Mouse (Mus musculus) lung, adult 2 months (tissue): ENCODE data around the gene Mocs1. TPM values are rescaled to one million over a fixed set of nuclear protein-coding genes. Genes with fewer than 3 reads are reported as not detected.

Experiments used
- DNase-seq: peaks from one replicate; pipeline ENCODE4 v3.0.0; 2022
- H3K4me1 ChIP-seq: fragments of 200-500 bp; 2 replicates; pipeline ENCODE4 v1.6.1; 2011; ENCODE audit warnings: low read length; ENCODE audit not compliant: control insufficient read depth, insufficient read depth
- H3K4me3 ChIP-seq: fragments of 200-500 bp; replicated peaks from 2 replicates; pipeline ENCODE3; 2011; ENCODE audit warnings: low read depth, mild to moderate bottlenecking, control low read depth, low read length; ENCODE audit errors: extremely low read depth
- CTCF ChIP-seq: fragments of 200-500 bp; IDR thresholded peaks from 2 replicates; pipeline ENCODE4 v1.5.1; 2011; ENCODE audit warnings: mild to moderate bottlenecking, low read length, control low read depth; ENCODE audit not compliant: insufficient read depth
- POLR2A ChIP-seq: fragments of 200-500 bp; IDR thresholded peaks from 2 replicates; pipeline ENCODE4 v1.6.1; 2011; ENCODE audit warnings: low read depth, mild to moderate bottlenecking, control low read depth, low read length, borderline replicate concordance; ENCODE audit errors: extremely low read depth
- WGBS: fragments of 180-500 bp; shearing (Covaris S2); methylation state at CpG from one replicate; pipeline ENCODE4 v1.1.7; 2018; 5-methylcytosine and 5-hydroxymethylcytosine counted together
- polyA plus RNA-seq: library from polyadenylated mRNA; depleted of rRNA; stranded (reverse); fragments of >200 nt; gene quantifications from 2 replicates; pipeline ENCODE4 v1.2.3, GENCODE M21; 2012; rRNA removed

Gene Mocs1
- polyA plus RNA-seq, result 36.2 and 39.7 TPM in 2 replicates

DNA sequence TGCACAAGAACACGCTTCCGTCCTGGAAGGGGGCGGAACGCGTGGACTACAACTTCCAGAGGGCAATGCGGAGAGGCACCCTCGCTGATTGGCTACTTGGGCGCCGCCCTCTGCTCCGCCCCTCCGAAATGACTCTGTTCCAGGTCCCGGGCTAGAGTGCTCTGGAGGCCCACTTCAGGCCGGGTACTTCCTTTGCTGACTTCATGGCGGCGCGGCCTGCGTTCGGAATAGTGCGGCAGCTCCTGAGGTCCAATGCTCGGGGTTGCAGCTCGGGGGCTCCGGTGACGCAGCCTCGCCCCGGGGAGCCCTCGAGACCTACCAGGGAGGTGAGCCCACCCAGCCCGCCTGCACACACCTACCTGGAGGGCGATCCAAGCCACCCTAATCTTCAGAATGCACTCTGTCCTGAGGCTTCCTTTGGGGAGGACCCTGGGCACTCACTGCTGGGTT is at the start of gene Mocs1:
Gene Mocs1 (plus strand): TSS at position 124 of the 450 bp plus-strand sequence.
- peak; percentile 97 for DNase-seq
- TF ChIP-seq POLR2A, result peak; percentile 92; the same call in 1 of the 2 replicates
- no peak for TF ChIP-seq CTCF
- Histone ChIP-seq H3K4me1 (peaks cover 18% of the 10 kb centered on the region), H3K4me3 (peak within 1 kb of the TSS; percentile 79)
- WGBS, result under 1% methylated on average over 28 of the region's 28 CpGs

DNA sequence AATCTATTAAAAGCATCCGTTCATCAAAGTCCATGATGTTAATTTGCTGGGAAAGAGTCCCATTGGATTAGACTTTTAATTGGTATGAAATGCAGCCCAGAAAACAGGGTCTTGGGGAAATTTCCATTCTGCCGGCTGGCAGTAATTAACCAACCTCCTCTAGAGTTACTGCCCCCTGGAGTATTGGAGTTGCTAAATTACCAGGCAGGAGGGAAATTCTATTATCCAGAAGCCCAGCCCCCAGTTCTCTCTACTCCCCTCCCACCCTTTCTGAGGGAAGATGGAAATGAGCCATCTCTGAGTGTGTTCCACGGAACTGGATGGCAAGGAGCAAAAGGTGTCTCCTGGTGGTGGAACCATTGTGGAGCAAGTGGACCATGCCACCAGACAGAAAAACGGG is 48.5 kb upstream of the Mocs1 start:
- no peaks in the 10 kb centered on the region for H3K4me1 ChIP-seq
- H3K4me3 ChIP-seq, result no peak overlapping the region
- WGBS, result 86% methylated on average over 4 of the region's 4 CpGs
- TF ChIP-seq POLR2A, result no peak
- DNase-seq, result no peak

DNA sequence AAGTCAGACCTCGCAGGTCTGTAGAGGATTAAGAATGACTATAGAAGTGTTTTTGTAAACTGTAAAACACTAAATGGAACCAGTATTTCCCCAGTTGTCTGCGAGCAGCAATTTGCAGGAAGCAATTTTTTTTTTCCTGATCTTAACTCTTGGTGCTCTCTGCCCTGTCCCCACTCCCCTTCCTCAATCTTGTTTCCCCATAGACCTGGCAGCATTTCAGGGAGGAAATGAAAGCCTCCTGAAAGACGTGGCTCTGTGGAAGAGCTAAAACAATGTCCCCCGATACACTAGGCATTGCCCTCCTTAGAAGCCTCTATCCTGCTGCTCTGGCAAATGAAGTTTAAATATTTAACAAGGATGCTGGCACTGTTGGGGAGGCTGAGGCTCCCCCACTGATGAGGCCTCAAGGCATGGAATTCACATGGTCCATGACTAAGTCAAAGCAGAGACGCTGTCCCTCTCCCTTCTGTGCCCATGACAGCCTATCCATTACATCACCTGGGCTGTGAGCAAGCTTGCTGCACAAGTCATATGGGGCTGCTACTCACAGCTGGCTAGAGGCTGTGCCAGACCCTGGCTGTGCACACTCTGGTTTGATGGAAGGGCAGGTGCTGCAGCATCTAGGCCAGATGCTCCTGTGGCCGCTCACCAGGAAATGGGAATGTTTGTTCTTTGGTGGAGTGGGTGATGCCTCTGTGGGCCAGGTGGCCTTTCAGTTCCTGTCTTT is 43.8 kb upstream of the Mocs1 start:
- H3K4me1 ChIP-seq, result no peaks in the 10 kb centered on the region
- TF ChIP-seq POLR2A (no peak), CTCF (no peak)
- no peak overlapping the region for H3K4me3 ChIP-seq
- WGBS, result 28% methylated on average over 6 of the region's 6 CpGs
- DNase-seq, result no peak

DNA sequence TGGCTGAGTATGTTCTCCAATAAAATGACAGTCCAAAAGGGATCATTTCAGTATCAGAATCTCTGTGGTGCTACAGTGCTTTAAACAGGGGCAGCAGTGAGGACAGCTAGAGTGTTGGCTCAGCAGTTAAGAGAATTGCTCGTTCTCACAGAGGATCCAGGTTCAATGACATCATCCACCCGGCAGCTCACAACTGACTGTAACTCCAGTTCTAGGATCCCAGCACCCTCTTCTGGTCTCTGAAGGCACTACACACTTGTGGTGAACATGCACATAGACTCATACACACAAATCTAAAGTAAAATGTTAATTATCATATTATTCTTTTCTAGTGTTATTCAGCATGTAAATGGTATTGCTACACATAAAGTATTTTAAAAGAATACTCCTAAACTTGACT is 40.4 kb upstream of the Mocs1 start:
- WGBS, result 81% methylated on average over 2 of the region's 2 CpGs
- H3K4me3 ChIP-seq, result no peak overlapping the region
- DNase-seq, result no peak
- H3K4me1 ChIP-seq, result no peaks in the 10 kb centered on the region
- TF ChIP-seq CTCF (no peak), POLR2A (no peak)

DNA sequence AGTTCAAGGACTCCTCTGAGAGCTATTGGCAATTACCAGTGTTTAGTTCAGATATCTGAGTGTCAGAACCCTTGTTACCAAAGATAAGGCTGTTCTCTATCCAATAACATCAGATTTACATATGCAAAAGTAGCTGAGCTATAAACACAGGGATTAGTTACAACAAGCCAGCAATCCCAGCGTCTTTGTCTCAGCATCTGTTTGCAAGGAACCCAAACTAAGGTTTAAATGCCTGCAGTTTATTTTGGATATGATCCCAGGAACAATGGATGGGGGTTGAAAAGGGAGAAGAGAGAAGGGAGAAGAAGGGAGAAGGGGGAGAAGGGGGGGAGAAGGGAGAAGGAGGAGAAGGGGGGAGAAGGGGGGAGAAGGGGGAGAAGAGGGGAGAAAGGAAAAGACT is 35.4 kb upstream of the Mocs1 start:
- Histone ChIP-seq H3K4me1 (no peaks in the 10 kb centered on the region), H3K4me3 (no peak overlapping the region)
- 15% methylated on average over 1 of the region's 1 CpGs for WGBS
- no peak for TF ChIP-seq POLR2A
- no peak for TF ChIP-seq CTCF
- DNase-seq, result no peak

DNA sequence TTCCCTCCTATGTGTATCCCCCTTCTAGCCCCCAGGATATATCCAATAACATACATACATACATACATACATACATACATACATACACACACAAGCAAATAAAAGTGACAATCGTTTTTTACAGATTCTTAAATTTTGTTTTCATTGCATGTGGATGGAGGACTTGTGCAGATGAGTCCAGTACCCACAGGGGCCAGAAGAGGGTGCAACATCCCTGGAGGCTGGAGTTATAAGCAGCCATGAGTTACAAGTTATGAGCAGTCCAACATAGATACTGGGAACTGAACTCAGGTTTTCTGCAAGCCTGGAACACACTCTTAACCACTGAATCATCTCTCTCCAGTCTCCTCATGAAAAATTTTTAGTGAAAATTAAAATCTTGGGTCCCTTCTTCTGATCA is 33.3 kb upstream of the Mocs1 start:
- no peaks in the 10 kb centered on the region for H3K4me1 ChIP-seq
- no peak for DNase-seq
- WGBS, result 54% methylated on average over 1 of the region's 1 CpGs
- TF ChIP-seq CTCF, result peak; percentile 41
- TF ChIP-seq POLR2A, result no peak
- H3K4me3 ChIP-seq, result no peak overlapping the region

DNA sequence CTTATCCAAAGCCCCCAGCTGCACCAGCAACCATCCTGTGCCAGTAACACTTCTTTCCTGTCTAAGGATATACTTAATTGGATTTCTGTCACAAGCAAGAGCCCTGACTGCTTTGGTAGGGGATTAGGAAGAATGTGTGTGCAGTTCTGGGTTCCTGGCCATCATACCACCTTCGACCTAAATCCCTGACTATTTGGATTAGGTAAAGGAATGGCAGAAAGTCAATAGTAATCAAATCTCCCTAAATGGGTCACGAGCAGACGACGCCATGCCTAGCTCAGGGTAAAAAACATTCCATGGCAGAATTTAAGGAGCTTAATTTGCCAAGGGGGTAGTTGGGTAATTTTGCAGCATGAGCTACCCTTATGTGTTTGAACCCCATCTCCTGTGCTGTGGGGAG is 28.6 kb upstream of the Mocs1 start:
- TF ChIP-seq POLR2A, result no peak
- 64% methylated on average over 4 of the region's 4 CpGs for WGBS
- Histone ChIP-seq H3K4me1 (no peaks in the 10 kb centered on the region), H3K4me3 (no peak overlapping the region)
- no peak for DNase-seq

DNA sequence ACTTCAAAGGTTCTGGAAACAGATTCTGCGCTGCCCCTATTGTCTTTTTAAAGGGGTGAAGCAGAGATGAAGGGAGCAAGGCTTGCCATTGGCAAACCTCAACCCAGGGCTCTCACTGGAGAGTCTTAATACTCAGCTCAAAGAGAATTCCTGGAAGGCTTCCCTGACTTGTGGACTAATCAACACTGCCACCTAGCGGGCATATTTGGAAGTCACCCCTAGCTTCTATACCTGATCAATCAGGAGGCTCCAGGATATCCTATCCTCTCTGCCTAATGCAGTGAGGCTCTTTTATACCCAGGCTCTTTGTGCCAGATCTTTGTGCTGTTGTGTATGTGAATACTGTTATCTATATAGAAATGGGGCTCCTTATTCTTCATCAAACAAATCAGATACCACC is 28.0 kb upstream of the Mocs1 start:
- H3K4me1 ChIP-seq, result no peaks in the 10 kb centered on the region
- H3K4me3 ChIP-seq, result no peak overlapping the region
- WGBS, result 7% methylated on average over 2 of the region's 2 CpGs
- peak; percentile 73 for DNase-seq
- peak; percentile 31; the same call in 1 of the 2 replicates for TF ChIP-seq CTCF
- TF ChIP-seq POLR2A, result no peak

DNA sequence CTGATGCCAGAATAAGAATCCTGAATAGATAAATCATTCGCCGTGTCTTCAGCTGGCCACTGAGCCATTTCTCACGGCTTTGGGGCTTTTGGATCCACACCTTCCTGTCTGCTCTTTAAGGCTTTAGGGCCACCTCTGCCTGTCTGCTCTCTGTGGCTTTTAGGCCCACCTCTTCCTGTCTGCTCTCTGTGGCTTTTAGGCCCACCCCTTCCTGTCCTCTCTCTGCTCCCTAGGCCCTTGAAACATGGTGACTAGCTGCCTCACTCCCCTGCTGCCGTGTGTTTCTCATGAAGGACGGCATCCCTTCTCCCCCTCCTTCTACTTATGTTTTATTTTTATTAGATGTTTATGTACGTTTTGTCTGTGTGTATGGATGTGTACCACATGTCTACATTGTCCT is 25.0 kb upstream of the Mocs1 start:
- no peak for DNase-seq
- TF ChIP-seq POLR2A, result no peak
- no peak for TF ChIP-seq CTCF
- H3K4me3 ChIP-seq, result no peak overlapping the region
- 67% methylated on average over 6 of the region's 6 CpGs for WGBS
- H3K4me1 ChIP-seq, result no peaks in the 10 kb centered on the region

DNA sequence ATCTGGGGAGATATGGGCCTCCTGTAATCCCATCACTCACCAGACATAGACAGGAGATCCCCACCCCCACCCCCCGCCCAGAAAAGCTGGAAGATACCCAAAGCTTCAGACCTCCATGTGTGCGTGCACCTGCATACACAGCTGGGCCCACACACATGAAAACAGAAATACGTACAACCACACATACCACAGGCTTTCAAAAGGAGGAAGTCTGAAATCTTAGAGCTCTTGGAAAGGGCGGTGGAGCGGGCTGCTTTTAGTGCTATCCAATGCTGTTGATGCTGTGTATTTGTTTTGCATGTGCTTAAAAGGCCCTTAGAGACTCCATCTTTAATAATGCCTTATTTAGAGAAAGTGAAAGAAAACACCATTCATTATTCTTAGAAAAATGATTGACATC is 22.2 kb upstream of the Mocs1 start:
- no peak for DNase-seq
- Histone ChIP-seq H3K4me1 (no peaks in the 10 kb centered on the region), H3K4me3 (no peak overlapping the region)
- TF ChIP-seq CTCF (no peak), POLR2A (no peak)
- 60% methylated on average over 5 of the region's 5 CpGs for WGBS
